Mouse (Mus musculus): ENCODE measurements around the gene Haus3.

DNA sequence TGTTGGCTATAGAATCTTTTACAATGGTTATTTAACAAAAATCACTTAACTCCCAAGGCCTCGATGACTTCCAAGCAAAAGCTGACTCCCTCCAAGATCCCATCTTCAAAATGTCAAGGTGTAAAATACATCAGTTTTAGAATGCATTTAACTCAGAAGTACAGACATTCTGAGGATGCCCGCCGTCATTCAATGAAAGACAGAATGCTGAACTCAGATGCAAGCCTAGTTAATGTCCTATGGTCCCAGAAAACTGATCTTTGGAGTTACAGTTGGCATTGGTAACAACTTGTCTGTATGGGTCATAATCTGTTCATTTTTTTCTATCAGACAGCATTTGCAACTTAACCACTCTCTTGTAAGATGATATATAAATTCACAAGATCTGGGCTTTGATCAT lies 627 bp upstream of the Haus3 start:
- TF ChIP-seq POLR2A (IDR thresholded peaks at IDR 0.05; ENCODE audit: borderline replicate concordance, insufficient read depth, low read length) (no peak), CTCF (IDR thresholded peaks at IDR 0.05; ENCODE audit: borderline replicate concordance, insufficient read depth, low read depth, low read length) (no peak)
